Mouse (Mus musculus) ovary, postnatal 14 days (tissue): ENCODE results near the gene Dusp1.

ENCODE experiments used
- DNase-seq: peaks from one replicate; pipeline ENCODE4 v3.0.0; 2022; ENCODE audit warnings: low spot score

Gene Dusp1

DNA sequence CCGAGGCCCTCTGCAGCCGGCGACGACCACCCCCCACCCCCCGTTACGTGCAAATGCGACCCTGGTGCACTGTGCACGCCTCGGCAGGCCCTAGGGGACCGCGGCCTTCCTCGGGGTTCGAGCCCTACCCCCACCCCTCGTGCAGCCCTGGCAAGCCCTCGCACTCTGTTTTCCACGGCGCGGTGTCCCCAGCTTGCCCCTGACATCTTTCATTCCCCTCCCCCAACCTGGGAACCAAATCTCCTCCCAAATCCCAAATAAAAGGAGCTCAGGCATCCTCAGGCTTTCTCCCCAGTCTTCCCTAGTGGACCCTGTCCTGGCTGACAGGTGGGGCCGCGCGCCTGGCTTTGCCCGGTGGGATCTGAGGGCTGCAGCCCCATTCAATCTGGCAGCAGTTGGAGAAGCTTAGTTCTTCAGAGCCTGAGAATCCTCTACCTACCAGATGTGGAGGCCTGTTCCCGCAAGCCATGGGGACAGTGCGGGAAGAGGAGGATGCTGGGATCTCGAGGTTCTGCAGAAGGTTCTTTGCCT lies at the start of gene Dusp1:
TSS of gene Dusp1 (minus strand) at position 478 of the 531 bp plus-strand sequence.
- DNase-seq = no peak

- no peak for DNase-seq
Measured at GRCm38 (mm10) chr17:26611328-26611727, 49.4 kb upstream of the Dusp1 start.

DNA sequence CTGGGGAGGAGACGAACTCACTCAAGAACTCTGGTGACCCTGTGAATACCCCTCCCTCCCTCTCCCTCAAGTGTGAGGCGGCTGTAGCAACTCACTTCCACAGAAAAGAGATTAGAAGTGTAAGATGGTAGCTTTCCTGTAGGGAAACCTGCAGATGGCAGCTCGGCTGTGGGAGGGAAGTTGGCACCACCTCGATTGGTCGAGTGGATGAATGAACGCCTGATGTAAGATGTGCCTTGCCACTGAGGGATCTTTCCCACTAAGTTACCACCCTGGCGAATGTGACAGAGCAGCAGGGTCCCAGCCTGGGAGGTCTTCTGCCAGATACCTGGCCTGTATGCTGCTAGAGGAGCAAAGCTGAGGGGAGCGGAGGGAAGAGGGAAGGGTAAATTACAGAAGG lies 47.9 kb upstream of the Dusp1 start:
- DNase-seq = no peak

DNA sequence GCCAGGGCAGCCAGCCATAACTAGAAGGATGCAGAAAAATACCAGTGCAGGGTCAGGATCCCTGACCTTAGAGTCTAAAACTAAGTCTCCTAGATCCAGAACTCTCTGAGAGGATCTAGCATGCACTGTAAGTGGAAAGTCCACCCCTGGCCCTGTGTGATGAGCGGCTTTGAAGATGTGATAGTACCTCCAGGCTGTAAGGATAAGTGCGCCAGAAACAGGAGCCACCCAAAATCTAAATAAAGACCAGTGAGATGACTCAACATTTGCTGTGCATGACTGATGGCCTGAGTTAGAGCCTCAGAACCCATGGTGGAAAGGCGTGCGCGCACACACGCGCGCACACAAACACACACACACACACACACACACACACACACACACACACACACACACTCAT lies 46.9 kb upstream of the Dusp1 start:
- DNase-seq = no peak

DNA sequence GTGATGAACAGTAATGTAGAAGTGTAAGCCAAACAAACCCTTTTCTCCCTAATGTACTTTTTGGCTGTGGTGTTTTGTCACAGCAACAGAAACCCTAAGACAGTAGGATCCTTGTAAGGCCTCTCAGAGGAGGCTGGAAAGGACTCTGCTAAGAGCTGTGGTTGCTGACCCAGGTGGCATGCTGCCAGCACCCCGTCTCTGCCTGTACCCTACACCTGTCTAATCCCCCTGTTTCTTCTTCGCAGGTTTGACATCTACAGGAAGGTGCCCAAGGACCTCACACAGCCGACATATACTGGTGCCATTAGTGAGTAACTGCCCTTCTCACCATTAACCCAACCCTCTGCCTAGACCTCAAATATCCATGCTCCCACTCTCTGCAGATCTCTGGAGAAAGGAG lies 46.4 kb upstream of the Dusp1 start:
- DNase-seq = no peak

DNA sequence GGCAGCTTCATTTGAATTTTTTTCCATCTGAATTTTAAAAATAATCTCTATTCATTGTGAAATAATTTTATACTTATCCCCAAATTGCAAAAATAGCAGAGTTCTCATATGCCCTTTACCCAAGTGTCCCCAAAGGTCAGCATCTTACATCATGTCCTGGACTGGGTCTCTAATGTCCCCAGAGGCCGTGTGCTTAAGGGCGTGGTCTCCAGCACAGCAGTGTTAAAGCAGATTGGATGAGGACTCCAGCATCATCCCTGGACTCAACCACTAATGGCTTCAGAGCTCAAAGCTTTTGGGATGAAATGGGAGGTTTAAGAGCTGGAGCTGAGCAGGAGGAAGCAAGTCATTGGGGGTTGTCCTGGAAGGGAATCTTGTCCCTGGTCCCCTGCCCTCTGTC lies 44.6 kb upstream of the Dusp1 start:
- no peak for DNase-seq

GRCm38 (mm10) chr17:26605636-26606035 lies 43.7 kb upstream of the Dusp1 start:
- DNase-seq = no peak

DNA sequence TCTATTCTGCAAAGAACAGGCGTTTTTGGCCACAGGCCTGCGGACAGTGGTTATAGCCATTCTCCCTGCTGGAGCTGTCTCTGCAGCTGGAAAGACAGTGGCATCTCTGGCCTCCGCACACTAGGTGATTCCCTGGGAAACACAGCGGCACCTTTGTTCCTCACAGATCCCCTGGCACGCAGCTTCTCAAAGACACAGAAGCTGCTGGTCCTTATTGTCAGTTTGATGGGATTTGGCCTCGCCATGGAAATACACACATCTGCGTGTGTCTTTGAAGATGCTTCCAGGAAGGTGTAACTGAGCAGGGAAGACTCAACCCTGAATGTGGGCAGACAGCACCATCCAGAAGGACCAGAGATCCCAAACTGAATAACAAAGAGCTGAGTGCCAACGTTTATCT lies 41.4 kb upstream of the Dusp1 start:
- no peak for DNase-seq

DNA sequence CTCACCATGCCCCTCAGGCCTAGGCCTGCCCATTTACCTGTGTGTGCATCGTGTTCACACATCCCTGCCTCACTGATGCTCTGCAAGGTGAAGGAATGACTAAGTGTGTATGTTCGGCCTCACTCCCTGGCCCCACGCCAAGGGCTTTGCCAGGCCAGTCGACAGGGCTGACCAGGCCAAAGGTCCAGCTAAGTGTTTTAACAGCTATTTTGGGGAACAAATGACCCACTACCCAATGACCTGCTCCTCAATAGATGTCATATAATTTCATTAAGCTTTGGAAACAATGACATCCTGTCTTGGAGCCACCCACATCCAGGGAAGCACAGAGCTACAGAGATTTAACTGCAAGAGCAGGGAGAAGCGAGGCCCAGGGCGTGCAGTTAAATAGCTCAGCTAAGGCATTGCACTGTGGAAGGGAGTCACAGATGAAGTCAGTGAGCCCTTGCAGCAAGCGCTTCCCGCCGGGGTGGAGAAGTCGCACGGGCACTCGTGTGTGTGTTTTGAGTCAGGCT lies 40.5 kb upstream of the Dusp1 start:
- DNase-seq = no peak

DNA sequence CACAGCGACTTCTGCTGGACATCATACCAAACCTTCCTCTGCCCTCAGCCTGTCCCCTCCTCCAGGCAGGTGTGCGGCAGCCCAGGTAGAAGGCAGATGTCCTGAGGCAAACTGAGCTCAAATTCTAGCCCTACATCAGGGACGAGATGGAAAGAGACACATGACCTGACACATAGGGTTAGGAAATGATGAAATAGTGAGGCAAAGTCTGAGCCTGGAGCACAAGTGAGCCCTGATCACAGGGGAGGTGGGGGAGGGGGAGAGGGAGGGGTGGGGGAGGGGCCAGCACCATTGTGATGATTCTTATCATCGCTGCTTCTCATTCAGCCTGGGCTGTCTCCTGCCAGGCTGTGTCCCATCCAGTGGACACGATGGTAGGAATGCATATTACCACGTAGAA lies 40.0 kb upstream of the Dusp1 start:
- DNase-seq = no peak

- no peak for DNase-seq
Measured at GRCm38 (mm10) chr17:26601514-26601913, 39.6 kb upstream of the Dusp1 start.

GRCm38 (mm10) chr17:26600913-26601447 lies 39.1 kb upstream of the Dusp1 start:
- DNase-seq = no peak

DNA sequence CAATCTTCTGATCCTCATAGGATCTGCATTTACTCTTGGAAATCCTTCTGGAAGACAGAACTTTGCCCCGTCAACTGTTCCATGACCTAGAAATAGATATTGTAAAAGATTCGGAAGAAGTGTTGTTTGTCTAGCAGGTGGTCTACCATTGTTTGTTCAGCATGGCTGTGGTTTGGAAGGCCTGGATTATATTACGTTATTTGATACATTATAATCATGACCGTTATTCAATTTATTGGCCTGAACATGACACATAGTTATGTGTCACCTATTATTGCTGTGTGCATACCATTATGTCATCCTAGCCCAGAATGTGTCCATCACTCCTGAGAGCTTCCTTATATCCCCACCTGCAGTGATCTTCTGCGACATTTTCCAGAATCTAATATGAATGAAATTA lies 36.9 kb upstream of the Dusp1 start:
- DNase-seq = no peak

DNA sequence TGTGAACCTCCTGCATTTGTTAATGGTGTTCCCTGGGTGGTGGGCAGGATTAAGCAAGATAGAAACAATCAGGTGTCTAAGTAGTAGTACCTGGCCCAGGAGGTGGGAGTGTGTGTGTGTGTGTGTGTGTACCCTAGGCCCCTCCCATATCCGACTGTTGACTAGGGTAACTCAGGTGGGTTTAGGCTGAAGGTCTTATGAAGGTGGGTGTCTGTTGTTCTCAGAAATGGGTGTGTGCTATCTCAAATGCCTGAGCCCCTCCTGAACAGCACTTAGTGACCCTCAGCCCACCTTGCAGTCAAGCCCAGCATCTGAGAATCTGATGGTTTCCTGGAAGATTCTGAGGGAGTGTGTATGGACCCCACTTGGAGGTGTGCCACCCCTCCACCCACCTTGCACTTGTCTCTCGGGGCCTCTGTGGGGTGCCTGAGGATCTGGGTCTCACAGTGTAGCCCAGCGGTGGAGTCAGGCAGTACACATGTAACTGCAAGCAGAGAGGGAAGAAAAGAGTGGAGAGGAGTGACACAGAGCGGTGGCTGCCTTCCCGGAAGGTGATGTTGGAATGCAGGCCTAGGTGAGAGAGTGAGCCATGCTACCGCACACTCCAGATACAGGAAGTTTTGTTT lies 35.0 kb upstream of the Dusp1 start:
- DNase-seq = no peak

DNA sequence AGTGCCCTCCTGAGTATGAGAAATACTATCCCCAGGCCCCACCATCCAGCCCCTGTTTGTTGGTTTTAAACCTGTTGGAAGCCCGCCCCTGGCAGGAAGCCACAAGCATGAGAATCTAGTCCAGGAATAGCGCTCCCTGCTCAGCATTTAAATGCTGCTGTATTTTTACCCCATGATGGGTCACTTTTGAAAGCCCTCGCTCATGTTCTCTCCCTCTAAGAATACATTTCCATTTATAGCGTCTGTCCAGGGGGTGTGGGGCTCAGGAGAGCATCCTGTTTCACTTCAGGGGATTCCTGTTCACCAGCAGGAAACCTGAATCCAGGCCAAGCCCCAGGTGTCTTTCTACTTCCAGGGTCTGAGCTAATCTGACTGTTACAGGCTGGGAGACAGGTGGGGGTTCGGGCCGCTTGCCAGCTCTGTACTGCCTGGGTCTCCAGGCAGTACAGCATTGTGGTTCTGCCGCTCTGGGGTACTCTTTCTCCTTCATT lies 34.3 kb upstream of the Dusp1 start:
- DNase-seq = no peak

DNA sequence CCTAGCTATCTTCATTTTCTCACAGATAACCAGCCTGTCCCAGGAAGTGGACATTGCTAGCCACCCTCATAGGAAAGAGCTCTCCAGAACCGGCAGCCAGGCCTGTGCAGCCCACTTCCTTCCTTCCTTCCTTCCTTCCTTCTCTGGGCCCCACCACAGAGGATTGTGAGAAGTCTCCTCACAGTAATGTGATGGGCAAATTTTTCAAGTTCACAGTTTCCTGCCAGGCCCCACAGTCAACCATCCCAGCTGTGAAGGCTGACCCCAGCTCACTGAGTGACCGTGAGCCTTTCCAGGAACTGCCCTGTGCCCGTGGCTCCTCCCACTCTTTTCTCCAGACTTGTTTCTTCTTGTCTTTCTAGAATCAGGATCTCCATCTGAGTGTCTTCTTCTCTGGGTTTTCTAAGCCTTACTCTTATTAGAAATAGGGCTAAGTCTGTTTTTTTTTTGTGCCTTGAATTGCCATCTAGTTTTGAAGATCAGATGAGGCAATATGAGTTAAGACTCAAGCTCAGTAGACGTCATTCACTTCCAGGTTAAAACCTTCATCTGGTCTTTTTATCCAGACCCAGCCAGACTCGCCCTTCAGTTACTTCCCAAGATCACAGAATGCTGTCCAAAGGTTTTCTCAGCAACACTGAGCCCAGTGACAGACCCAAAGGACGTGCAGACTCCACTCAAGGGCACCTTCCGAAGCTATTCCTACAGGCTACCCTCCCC lies 33.7 kb upstream of the Dusp1 start:
- DNase-seq = no peak

- no peak for DNase-seq
Measured at GRCm38 (mm10) chr17:26594958-26595357, 33.0 kb upstream of the Dusp1 start.

DNA sequence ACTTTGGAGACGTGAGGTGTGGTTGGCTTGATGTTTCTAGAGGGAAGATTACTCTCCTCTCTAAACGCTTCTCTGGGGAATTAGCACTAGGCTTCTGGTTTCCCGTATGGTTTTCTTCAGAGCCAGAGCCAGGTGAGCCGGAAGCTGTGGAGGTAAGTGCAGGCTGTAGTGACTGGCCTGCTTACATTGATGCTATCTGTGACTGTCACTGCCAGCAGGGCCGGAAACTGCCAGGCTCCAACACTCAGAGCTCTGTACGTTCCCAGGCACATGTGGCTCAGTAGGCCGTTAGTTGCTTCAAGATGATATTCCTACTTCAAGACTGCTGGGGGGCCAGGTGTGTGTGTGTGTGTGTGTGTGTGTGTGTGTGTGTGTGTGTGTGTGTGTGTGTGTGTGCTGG lies 32.2 kb upstream of the Dusp1 start:
- DNase-seq = no peak

GRCm38 (mm10) chr17:26593199-26593598 lies 31.3 kb upstream of the Dusp1 start:
- DNase-seq = no peak

DNA sequence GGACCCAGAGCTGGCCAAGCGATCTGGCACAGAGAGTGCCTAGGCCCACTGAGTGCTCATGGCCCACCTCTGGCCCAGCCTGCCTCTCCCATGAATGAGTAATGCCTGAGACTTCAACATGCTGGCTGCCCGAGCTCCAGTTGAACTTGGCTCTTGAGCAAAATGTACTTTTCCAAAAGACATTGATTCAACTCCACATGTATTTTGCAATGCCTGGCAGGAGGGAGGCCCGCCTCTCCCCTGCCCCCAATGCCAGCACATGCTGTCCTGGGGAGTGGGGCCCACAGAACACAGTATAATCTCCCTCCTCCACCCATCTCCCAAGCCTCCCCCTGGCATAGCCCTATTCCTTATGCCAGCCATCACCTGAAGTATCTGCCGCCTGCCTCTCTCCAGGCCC lies 30.6 kb upstream of the Dusp1 start:
- DNase-seq = no peak

- DNase-seq = no peak
Measured at GRCm38 (mm10) chr17:26587961-26588487, 26.1 kb upstream of the Dusp1 start.

GRCm38 (mm10) chr17:26584558-26585136 lies 22.7 kb upstream of the Dusp1 start:
- DNase-seq = peak; percentile 49
